Mouse (Mus musculus) limb, embryonic 14.5 days (tissue): Measurements from ENCODE around the gene Gsg1l. TPM values are rescaled to one million over a fixed set of nuclear protein-coding genes. Genes with fewer than 3 reads are reported as not detected.

Source experiments
- ATAC-seq: fragments of 200-750 bp; cut with Nextera tagmentation; 2 replicates; pipeline ENCODE4 v1.8.0; 2017; ENCODE audit warnings: low read depth, moderate number of reproducible peaks, moderate TSS enrichment; ENCODE audit not compliant: low FRiP score
- DNase-seq: peaks from one replicate; pipeline ENCODE4 v3.0.0-alpha.2; 2015; ENCODE audit warnings: low spot score
- H3K27ac ChIP-seq: fragments of 300-500 bp; sonication (generic); replicated peaks from 2 replicates; pipeline ENCODE4 v1.5.1; 2014; ENCODE audit warnings: low read depth, mild to moderate bottlenecking, low read length, moderate library complexity, mixed read lengths
- H3K27me3 ChIP-seq: fragments of 300-500 bp; sonication (generic); 2 replicates; pipeline ENCODE4 v1.6.1; 2014; ENCODE audit warnings: low read length, mixed read lengths; ENCODE audit not compliant: control insufficient read depth, insufficient read depth
- H3K36me3 ChIP-seq: fragments of 300-500 bp; sonication (generic); 2 replicates; pipeline ENCODE4 v1.6.1; 2014; ENCODE audit warnings: mild to moderate bottlenecking, low read length, moderate library complexity, mixed read lengths; ENCODE audit not compliant: control insufficient read depth, insufficient read depth
- H3K4me1 ChIP-seq: fragments of 300-500 bp; sonication (generic); 2 replicates; pipeline ENCODE4 v1.6.1; 2014; ENCODE audit warnings: antibody characterized with exemption, low read length, mixed read lengths; ENCODE audit not compliant: control insufficient read depth, insufficient read depth
- H3K4me2 ChIP-seq: fragments of 300-500 bp; sonication (generic); replicated peaks from 2 replicates; pipeline ENCODE4 v1.6.1; 2014; ENCODE audit warnings: low read depth, mild to moderate bottlenecking, low read length, moderate library complexity; ENCODE audit not compliant: severe bottlenecking
- H3K4me3 ChIP-seq: fragments of 300-500 bp; sonication (generic); replicated peaks from 2 replicates; pipeline ENCODE4 v1.5.1; 2014; ENCODE audit warnings: low read length
- H3K9ac ChIP-seq: fragments of 300-500 bp; sonication (generic); 2 replicates; pipeline ENCODE4 v1.6.1; 2014; ENCODE audit warnings: mild to moderate bottlenecking, low read depth, low read length, moderate library complexity; ENCODE audit not compliant: severe bottlenecking
- H3K9me3 ChIP-seq: fragments of 300-500 bp; sonication (generic); 2 replicates; pipeline ENCODE4 v1.6.1; 2016; ENCODE audit warnings: low read length; ENCODE audit not compliant: control insufficient read depth
- POLR2A ChIP-seq: fragments of 200-500 bp; IDR thresholded peaks from 2 replicates; pipeline ENCODE4 v1.8.0; 2012; ENCODE audit warnings: inconsistent platforms, mild to moderate bottlenecking, moderate library complexity, borderline replicate concordance; ENCODE audit not compliant: insufficient read depth, insufficient read length; ENCODE audit errors: extremely low read depth
- WGBS: fragments of 180-500 bp; shearing (Covaris S2); extraction: QIAGEN DNeasy Blood & Tissue Kit; methylation state at CpG from one replicate; pipeline ENCODE4 v1.1.7; 2014; 5-methylcytosine and 5-hydroxymethylcytosine counted together
- polyA plus RNA-seq, 2 experiments: library from polyadenylated mRNA; depleted of rRNA in 1 of 2; stranded (reverse) in 1 of 2; unstranded in 1 of 2; fragments of >200 nt; fragmentation: Nextera tagmentation in 1 of 2; extraction: Ambion mirVana in 1 of 2; gene quantifications; 2 replicates each; pipeline versions ENCODE4 v1.2.1 to v1.2.3; 2012 to 2014

The Gsg1l gene
- polyA plus RNA-seq, 2 experiments: 2.4 to 4.3 TPM

DNA sequence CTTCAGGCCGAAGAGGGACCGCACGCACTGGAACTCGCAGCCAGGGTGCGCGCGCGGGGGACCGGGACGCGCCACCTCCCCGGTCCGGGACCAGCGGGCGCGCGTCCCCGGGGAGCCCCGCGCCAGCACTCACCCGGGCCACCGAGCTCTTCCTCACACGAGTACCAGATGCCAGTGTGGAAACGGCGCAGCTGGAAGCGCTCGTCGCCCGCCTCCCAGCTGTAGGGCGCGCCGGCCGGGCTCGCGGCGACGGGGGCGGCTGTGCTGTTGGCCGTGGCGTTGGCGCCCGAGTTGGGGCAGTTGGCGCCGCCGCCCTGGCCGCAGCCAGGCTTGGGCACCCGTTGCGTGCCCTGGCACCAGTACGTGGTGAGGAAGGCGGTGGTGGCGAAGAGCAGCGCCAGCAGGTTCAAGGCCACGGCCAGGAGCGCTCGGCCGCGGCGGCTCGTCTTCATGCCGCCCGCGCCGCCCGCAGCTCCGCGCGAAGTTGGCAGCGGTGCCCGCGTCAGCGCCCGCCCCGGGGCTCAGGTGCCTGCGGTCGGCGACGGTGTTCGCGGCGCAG lies 405 bp downstream of the Gsg1l start:
- peak overlapping the region; percentile 52 for H3K9ac ChIP-seq
- no peak overlapping the region for H3K27ac ChIP-seq
- no peaks in the 10 kb centered on the region for H3K9me3 ChIP-seq
- peak overlapping the region; percentile 99 for H3K4me2 ChIP-seq
- H3K4me1 ChIP-seq: peaks cover 13% of the 10 kb centered on the region
- H3K36me3 ChIP-seq: no peaks in the 10 kb centered on the region
- peak overlapping the region; percentile 61 for H3K4me3 ChIP-seq
- ATAC-seq (no peak), DNase-seq (no peak)
- no peak for TF ChIP-seq POLR2A
- WGBS: under 1% methylated on average over 33 of the region's 80 CpGs
- H3K27me3 ChIP-seq: peaks cover 59% of the 10 kb centered on the region

DNA sequence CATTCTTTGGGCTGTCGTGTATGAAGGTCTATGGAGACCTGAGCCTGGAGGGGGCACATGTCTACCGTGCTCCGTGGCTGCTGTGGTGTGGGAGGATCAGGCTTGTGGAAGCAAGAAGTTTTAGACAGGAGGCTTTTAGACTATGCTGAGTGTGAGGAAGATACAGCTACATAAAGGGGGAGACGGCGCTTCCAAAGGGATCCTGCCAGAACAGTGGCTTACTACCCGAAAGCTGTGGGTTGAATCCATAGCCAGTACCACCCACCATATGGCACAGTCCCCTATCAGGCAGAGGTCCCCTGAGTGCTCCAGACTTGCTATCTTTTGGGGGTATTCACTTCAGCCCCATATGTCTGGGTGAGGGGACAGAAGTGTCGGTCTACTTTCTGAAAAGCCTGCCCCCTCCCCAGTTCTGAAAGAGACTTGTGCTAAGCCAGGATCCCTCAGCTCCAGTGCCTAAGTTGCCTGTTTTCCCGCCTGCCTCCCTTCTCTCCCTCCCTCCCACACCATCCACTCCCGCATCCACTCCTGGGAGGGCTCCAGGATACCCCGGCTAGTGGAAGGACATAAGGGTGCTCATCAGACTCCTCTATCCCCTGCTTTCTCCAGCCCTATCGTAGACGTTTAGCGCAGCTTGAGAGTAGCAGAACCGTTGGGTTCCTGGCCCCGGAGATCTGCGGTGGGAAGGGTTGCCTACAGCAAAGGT lies 1.1 kb downstream of the Gsg1l start:
- H3K9ac ChIP-seq: peak overlapping the region; percentile 52
- no peak for TF ChIP-seq POLR2A
- WGBS: 23% methylated on average over 16 of the region's 16 CpGs
- peaks cover 59% of the 10 kb centered on the region for H3K27me3 ChIP-seq
- H3K4me3 ChIP-seq: peak overlapping the region; percentile 61
- H3K4me1 ChIP-seq: peaks cover 6% of the 10 kb centered on the region; the same call in 1 of the 2 replicates
- no peaks in the 10 kb centered on the region for H3K9me3 ChIP-seq
- H3K36me3 ChIP-seq: no peaks in the 10 kb centered on the region
- ATAC-seq (no peak), DNase-seq (no peak)
- H3K4me2 ChIP-seq: peak overlapping the region; percentile 99
- H3K27ac ChIP-seq: no peak overlapping the region

DNA sequence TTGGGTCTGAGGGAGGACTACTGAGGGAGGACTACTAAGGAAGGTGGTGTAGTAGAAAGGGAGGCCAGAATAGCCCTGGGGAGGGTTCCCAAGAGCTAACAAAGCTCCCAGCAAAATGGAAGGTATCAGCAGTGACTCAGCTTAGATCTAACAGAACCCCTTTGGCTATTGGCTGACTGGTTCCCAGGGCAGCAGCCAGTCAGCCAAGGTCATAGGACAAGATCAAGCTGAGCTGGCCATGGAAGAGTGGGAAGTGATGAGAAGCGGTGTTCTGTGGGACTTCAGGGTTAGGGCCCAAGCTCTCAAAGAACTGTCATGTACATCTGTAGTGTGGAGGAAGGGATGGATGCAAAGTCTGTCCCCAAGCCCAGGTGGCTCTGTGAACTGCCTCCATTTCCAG lies 5.3 kb downstream of the Gsg1l start:
- no peaks in the 10 kb centered on the region for H3K4me1 ChIP-seq
- WGBS: 100% methylated on average over 1 of the region's 1 CpGs
- no peaks in the 10 kb centered on the region for H3K9me3 ChIP-seq
- no peaks in the 10 kb centered on the region for H3K36me3 ChIP-seq
- no peak for ATAC-seq
- H3K27me3 ChIP-seq: peaks cover 26% of the 10 kb centered on the region
- no peak for DNase-seq
- TF ChIP-seq POLR2A: no peak
- H3K9ac ChIP-seq: no peak overlapping the region
- H3K4me3 ChIP-seq: no peak overlapping the region
- H3K4me2 ChIP-seq: no peak overlapping the region
- H3K27ac ChIP-seq: no peak overlapping the region

DNA sequence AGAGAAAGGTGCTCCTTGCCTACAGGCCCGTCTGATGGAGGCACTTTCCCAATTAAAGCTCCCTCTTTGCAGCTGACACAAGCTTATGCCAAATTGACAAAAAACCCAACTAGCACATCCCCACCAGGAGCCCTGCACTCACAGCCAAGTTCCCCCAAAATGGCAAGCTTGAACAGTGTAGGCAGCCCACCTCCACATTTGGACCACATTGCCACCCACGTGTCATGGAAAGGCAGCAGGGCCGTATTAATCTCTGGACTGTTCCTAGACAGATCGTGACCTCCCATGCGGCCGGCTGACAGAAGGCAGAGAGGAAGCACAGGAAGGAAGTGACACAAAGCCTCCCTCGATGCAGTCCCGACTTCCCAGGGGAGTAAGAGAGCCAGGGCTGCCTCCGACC lies 7.2 kb downstream of the Gsg1l start:
- no peak overlapping the region for H3K4me3 ChIP-seq
- H3K4me2 ChIP-seq: no peak overlapping the region
- no peak overlapping the region for H3K27ac ChIP-seq
- peaks cover 8% of the 10 kb centered on the region; the same call in 1 of the 2 replicates for H3K27me3 ChIP-seq
- H3K9me3 ChIP-seq: no peaks in the 10 kb centered on the region
- ATAC-seq (no peak), DNase-seq (no peak)
- 58% methylated on average over 9 of the region's 9 CpGs for WGBS
- no peak overlapping the region for H3K9ac ChIP-seq
- H3K36me3 ChIP-seq: no peaks in the 10 kb centered on the region
- no peaks in the 10 kb centered on the region for H3K4me1 ChIP-seq
- TF ChIP-seq POLR2A: no peak

GRCm38 (mm10) chr7:126070321-126070720 lies 11.9 kb downstream of the Gsg1l start:
- DNase-seq (no peak), ATAC-seq (no peak)
- Histone ChIP-seq H3K36me3 (no peaks in the 10 kb centered on the region), H3K27ac (no peak overlapping the region), H3K9me3 (no peaks in the 10 kb centered on the region), H3K4me2 (no peak overlapping the region), H3K4me3 (no peak overlapping the region), H3K27me3 (no peaks in the 10 kb centered on the region), H3K4me1 (no peaks in the 10 kb centered on the region), H3K9ac (no peak overlapping the region)
- no peak for TF ChIP-seq POLR2A
- 96% methylated on average over 4 of the region's 4 CpGs for WGBS
